Mouse (Mus musculus): ENCODE data around the gene Tmtc1. TPM values are rescaled to one million over a fixed set of nuclear protein-coding genes. Genes with fewer than 3 reads are reported as not detected.

Gene Tmtc1
- total and polyA plus RNA-seq, 2 experiments from 2014 or later: 2.0 to 29.4 TPM

- 0 out of 2 replicates have a peak, but pooled peaks have one; percentile 16 for TF ChIP-seq CTCF (IDR thresholded peaks at IDR 0.05)
- Histone ChIP-seq H3K36me3 (ENCODE audit: insufficient read depth, low read length) (0 out of 2 replicates have a peak, but pooled peaks cover 3% of the 10 kb centered on the region), H3K27ac (ENCODE audit: low read depth, low read length) (no peak overlapping the region), H3K27me3 (ENCODE audit: insufficient read depth, low read length) (no peaks in the 10 kb centered on the region), H3K9ac (replicated peaks; ENCODE audit: low read length, poor library complexity, severe bottlenecking) (no peak overlapping the region), H3K4me3 (ENCODE audit: low read depth, low read length) (no peak overlapping the region), H3K4me1 (ENCODE audit: insufficient read depth, low read length) (no peaks in the 10 kb centered on the region), H3K4me2 (ENCODE audit: low read depth, low read length, poor library complexity, severe bottlenecking) (no peak overlapping the region), H3K9me3 (ENCODE audit: low read length) (no peaks in the 10 kb centered on the region)
- DNase-seq (ENCODE audit: low spot score): no peak
- ATAC-seq (ENCODE audit: low FRiP score): no peak
Observed at GRCm38 (mm10) chr6:148413638-148414037, 30.6 kb downstream of the Tmtc1 start.

GRCm38 (mm10) chr6:148406792-148407490 is 37.2 kb downstream of the Tmtc1 start:
- Histone ChIP-seq H3K4me2 (ENCODE audit: low read depth, low read length, poor library complexity, severe bottlenecking) (no peak overlapping the region), H3K9ac (replicated peaks; ENCODE audit: low read length, poor library complexity, severe bottlenecking) (no peak overlapping the region), H3K27ac (ENCODE audit: low read depth, low read length) (no peak overlapping the region), H3K4me1 (ENCODE audit: insufficient read depth, low read length) (no peaks in the 10 kb centered on the region), H3K9me3 (ENCODE audit: low read length) (no peaks in the 10 kb centered on the region), H3K4me3 (ENCODE audit: low read depth, low read length) (no peak overlapping the region), H3K27me3 (ENCODE audit: insufficient read depth, low read length) (no peaks in the 10 kb centered on the region), H3K36me3 (ENCODE audit: insufficient read depth, low read length) (no peaks in the 10 kb centered on the region)
- WGBS: 79% methylated on average over 2 of the region's 2 CpGs
- no peak for TF ChIP-seq CTCF (IDR thresholded peaks at IDR 0.05)
- DNase-seq (ENCODE audit: low spot score) (peak; percentile 38), ATAC-seq (ENCODE audit: low FRiP score) (no peak)

- H3K4me2 ChIP-seq (ENCODE audit: low read depth, low read length, poor library complexity, severe bottlenecking): no peak overlapping the region
- ATAC-seq (ENCODE audit: low FRiP score) (no peak), DNase-seq (ENCODE audit: low spot score) (no peak)
- H3K9ac ChIP-seq (replicated peaks; ENCODE audit: low read length, poor library complexity, severe bottlenecking): no peak overlapping the region
- WGBS: 75% methylated on average over 2 of the region's 2 CpGs
- no peaks in the 10 kb centered on the region for H3K9me3 ChIP-seq (ENCODE audit: low read length)
- H3K4me1 ChIP-seq (ENCODE audit: insufficient read depth, low read length): no peaks in the 10 kb centered on the region
- H3K36me3 ChIP-seq (ENCODE audit: insufficient read depth, low read length): no peaks in the 10 kb centered on the region
- H3K27ac ChIP-seq (ENCODE audit: low read depth, low read length): no peak overlapping the region
- no peak for TF ChIP-seq CTCF (IDR thresholded peaks at IDR 0.05)
- H3K4me3 ChIP-seq (ENCODE audit: low read depth, low read length): no peak overlapping the region
- no peaks in the 10 kb centered on the region for H3K27me3 ChIP-seq (ENCODE audit: insufficient read depth, low read length)
Observed at GRCm38 (mm10) chr6:148405599-148405998, 38.6 kb downstream of the Tmtc1 start.

DNA sequence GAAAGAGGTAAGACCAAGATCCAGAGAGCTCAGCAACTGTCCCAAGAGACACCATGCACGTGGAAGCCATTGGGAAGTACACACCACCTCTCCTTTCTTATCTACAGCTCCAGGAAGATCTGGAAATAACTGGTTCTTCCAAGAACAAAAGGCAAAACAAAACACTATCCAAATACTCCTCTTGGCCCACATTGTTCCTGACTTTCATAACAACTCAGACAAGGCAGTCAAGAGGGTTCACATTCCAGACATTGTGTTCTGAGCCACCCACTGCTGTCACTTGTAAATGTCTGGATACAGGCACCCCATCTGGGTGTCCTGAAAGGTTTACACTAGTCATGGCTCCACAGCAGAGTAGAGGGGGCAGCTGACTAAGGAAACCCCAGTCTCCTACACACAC is 39.7 kb downstream of the Tmtc1 start:
- no peak for TF ChIP-seq CTCF (IDR thresholded peaks at IDR 0.05)
- Histone ChIP-seq H3K4me3 (ENCODE audit: low read depth, low read length) (no peak overlapping the region), H3K4me2 (ENCODE audit: low read depth, low read length, poor library complexity, severe bottlenecking) (no peak overlapping the region), H3K9ac (replicated peaks; ENCODE audit: low read length, poor library complexity, severe bottlenecking) (no peak overlapping the region), H3K27me3 (ENCODE audit: insufficient read depth, low read length) (no peaks in the 10 kb centered on the region), H3K9me3 (ENCODE audit: low read length) (no peaks in the 10 kb centered on the region), H3K36me3 (ENCODE audit: insufficient read depth, low read length) (no peaks in the 10 kb centered on the region), H3K27ac (ENCODE audit: low read depth, low read length) (no peak overlapping the region), H3K4me1 (ENCODE audit: insufficient read depth, low read length) (no peaks in the 10 kb centered on the region)
- ATAC-seq (ENCODE audit: low FRiP score): no peak
- no peak for DNase-seq (ENCODE audit: low spot score)
- 42% methylated on average over 1 of the region's 1 CpGs for WGBS

GRCm38 (mm10) chr6:148403761-148404160 is 40.4 kb downstream of the Tmtc1 start:
- TF ChIP-seq CTCF (IDR thresholded peaks at IDR 0.05): no peak
- H3K36me3 ChIP-seq (ENCODE audit: insufficient read depth, low read length): no peaks in the 10 kb centered on the region
- no peaks in the 10 kb centered on the region for H3K9me3 ChIP-seq (ENCODE audit: low read length)
- ATAC-seq (ENCODE audit: low FRiP score): no peak
- H3K4me1 ChIP-seq (ENCODE audit: insufficient read depth, low read length): no peaks in the 10 kb centered on the region
- H3K27me3 ChIP-seq (ENCODE audit: insufficient read depth, low read length): no peaks in the 10 kb centered on the region
- no peak for DNase-seq (ENCODE audit: low spot score)
- H3K27ac ChIP-seq (ENCODE audit: low read depth, low read length): no peak overlapping the region
- H3K9ac ChIP-seq (replicated peaks; ENCODE audit: low read length, poor library complexity, severe bottlenecking): no peak overlapping the region
- H3K4me2 ChIP-seq (ENCODE audit: low read depth, low read length, poor library complexity, severe bottlenecking): no peak overlapping the region
- WGBS: 68% methylated on average over 3 of the region's 3 CpGs
- no peak overlapping the region for H3K4me3 ChIP-seq (ENCODE audit: low read depth, low read length)

DNA sequence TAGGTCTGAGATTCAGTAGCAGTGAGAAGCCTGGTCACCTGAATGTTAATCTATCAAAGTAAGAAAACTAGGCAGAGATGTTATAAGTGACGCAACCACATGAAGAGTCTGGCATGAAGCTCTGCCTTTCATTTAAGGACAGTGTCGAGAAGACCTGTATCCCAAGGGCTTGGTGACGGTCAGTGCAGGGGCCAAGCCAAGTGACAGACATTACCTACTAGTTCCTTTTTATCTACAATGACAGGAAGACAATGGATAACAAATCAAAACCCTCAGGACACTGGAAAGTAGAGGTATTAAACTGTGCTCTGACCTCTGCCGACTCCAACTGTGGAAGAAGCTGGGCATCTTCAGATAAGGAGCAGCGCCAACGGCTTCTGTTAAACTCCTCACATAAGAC is 43.2 kb downstream of the Tmtc1 start:
- 89% methylated on average over 6 of the region's 6 CpGs for WGBS
- DNase-seq (ENCODE audit: low spot score): no peak
- Histone ChIP-seq H3K9ac (replicated peaks; ENCODE audit: low read length, poor library complexity, severe bottlenecking) (no peak overlapping the region), H3K4me3 (ENCODE audit: low read depth, low read length) (no peak overlapping the region), H3K4me2 (ENCODE audit: low read depth, low read length, poor library complexity, severe bottlenecking) (no peak overlapping the region), H3K4me1 (ENCODE audit: insufficient read depth, low read length) (no peaks in the 10 kb centered on the region), H3K27me3 (ENCODE audit: insufficient read depth, low read length) (no peaks in the 10 kb centered on the region), H3K9me3 (ENCODE audit: low read length) (no peaks in the 10 kb centered on the region), H3K36me3 (ENCODE audit: insufficient read depth, low read length) (no peaks in the 10 kb centered on the region), H3K27ac (ENCODE audit: low read depth, low read length) (no peak overlapping the region)
- TF ChIP-seq CTCF (IDR thresholded peaks at IDR 0.05): no peak
- ATAC-seq (ENCODE audit: low FRiP score): no peak

All from midbrain, postnatal 0 days (tissue).